Mouse (Mus musculus): ENCODE results near the gene Zfp366. TPM values are rescaled to one million over a fixed set of nuclear protein-coding genes. Genes with fewer than 3 reads are reported as not detected.

The Zfp366 gene
- polyA plus RNA-seq, 1 experiment from 2014 or later: 1.2 TPM

- ATAC-seq (ENCODE audit: insufficient number of reproducible peaks, insufficient read depth, low FRiP score, low read depth): no peak
- no peaks in the 10 kb centered on the region for H3K27me3 ChIP-seq (ENCODE audit: control insufficient read depth, insufficient read depth, low read length)
- H3K27ac ChIP-seq (ENCODE audit: low read length): no peak overlapping the region
- no peaks in the 10 kb centered on the region for H3K9me3 ChIP-seq (ENCODE audit: control insufficient read depth, low read depth, low read length)
- 73% methylated on average over 10 of the region's 10 CpGs for WGBS
- no peak overlapping the region for H3K4me3 ChIP-seq (ENCODE audit: low read depth, low read length)
- H3K9ac ChIP-seq (replicated peaks; ENCODE audit: low read depth, low read length): no peak overlapping the region
- no peak overlapping the region for H3K4me2 ChIP-seq (replicated peaks; ENCODE audit: low read depth, low read length)
- H3K36me3 ChIP-seq (ENCODE audit: control insufficient read depth, insufficient read depth, low read length): no peaks in the 10 kb centered on the region
- peaks cover 4% of the 10 kb centered on the region; the same call in 1 of the 2 replicates for H3K4me1 ChIP-seq (ENCODE audit: control insufficient read depth, insufficient read depth, low read length)
Observed at GRCm38 (mm10) chr13:99225374-99226240, 41.0 kb downstream of the Zfp366 start.

DNA sequence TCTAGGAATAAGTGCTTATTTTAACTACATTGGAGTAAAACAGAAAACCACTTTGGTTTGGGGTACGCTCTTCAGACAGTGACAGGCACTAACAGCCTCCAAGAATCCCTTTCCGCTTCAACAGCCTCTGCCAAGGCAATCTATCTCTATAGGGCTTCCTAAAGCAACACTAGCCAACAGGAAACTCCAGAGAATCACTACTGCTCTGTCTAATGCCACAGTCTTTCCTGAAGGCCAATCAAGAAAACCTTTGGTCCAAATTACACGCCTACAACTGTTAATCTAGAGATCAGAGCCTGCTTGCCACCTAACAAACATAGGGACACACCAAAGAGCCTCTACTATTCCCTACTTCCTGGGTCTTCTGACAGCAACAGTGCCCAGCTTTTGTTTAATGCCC is 42.2 kb downstream of the Zfp366 start:
- Histone ChIP-seq H3K27ac (ENCODE audit: low read length) (no peak overlapping the region), H3K4me1 (ENCODE audit: control insufficient read depth, insufficient read depth, low read length) (peaks cover 4% of the 10 kb centered on the region; the same call in 1 of the 2 replicates), H3K4me2 (replicated peaks; ENCODE audit: low read depth, low read length) (no peak overlapping the region), H3K9me3 (ENCODE audit: control insufficient read depth, low read depth, low read length) (no peaks in the 10 kb centered on the region), H3K27me3 (ENCODE audit: control insufficient read depth, insufficient read depth, low read length) (no peaks in the 10 kb centered on the region), H3K4me3 (ENCODE audit: low read depth, low read length) (no peak overlapping the region), H3K9ac (replicated peaks; ENCODE audit: low read depth, low read length) (no peak overlapping the region), H3K36me3 (ENCODE audit: control insufficient read depth, insufficient read depth, low read length) (no peaks in the 10 kb centered on the region)
- WGBS: 76% methylated on average over 3 of the region's 3 CpGs
- no peak for ATAC-seq (ENCODE audit: insufficient number of reproducible peaks, insufficient read depth, low FRiP score, low read depth)

DNA sequence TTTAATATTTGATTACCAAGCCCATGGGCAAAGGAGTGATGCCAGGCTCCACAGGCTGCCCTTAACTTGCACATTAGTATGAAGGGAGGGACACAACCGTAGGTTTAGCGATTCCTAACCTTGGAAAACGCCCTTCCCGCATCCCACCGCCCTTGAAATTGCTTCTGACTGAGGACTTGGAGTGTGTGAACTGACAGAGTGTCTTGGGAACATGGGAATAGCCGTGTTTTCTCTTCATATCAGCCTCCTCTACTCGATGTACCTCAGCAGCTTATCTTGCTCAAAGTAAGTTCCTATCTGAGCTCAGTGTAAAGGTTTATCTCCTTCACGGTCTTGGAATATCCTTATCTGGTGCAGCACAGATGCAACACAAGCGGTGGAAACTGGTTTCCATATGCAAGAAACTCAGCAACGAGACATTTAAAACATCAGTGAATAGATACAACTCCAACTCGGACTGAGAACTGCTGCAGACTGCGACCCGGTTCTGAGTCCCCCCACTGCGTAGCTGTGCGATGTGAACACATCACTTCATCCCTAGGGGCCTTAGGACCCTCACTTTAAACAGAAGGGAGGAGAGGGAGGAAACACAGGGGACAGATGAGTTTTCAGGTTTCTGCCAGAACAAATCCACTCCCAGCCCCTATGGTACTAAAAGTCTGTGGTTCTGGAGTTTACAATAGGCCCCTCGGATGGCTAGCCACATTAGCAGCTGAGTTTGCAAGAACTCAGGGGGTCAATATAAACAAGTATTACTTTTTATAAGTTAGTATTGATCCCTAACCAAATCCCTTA is 43.0 kb downstream of the Zfp366 start:
- H3K9me3 ChIP-seq (ENCODE audit: control insufficient read depth, low read depth, low read length): no peaks in the 10 kb centered on the region
- H3K36me3 ChIP-seq (ENCODE audit: control insufficient read depth, insufficient read depth, low read length): no peaks in the 10 kb centered on the region
- no peaks in the 10 kb centered on the region for H3K27me3 ChIP-seq (ENCODE audit: control insufficient read depth, insufficient read depth, low read length)
- WGBS: 83% methylated on average over 16 of the region's 16 CpGs
- no peak overlapping the region for H3K9ac ChIP-seq (replicated peaks; ENCODE audit: low read depth, low read length)
- H3K4me1 ChIP-seq (ENCODE audit: control insufficient read depth, insufficient read depth, low read length): peaks cover 4% of the 10 kb centered on the region; the same call in 1 of the 2 replicates
- no peak overlapping the region for H3K27ac ChIP-seq (ENCODE audit: low read length)
- H3K4me3 ChIP-seq (ENCODE audit: low read depth, low read length): no peak overlapping the region
- no peak overlapping the region for H3K4me2 ChIP-seq (replicated peaks; ENCODE audit: low read depth, low read length)
- no peak for ATAC-seq (ENCODE audit: insufficient number of reproducible peaks, insufficient read depth, low FRiP score, low read depth)

GRCm38 (mm10) chr13:99228821-99229570 is 44.4 kb downstream of the Zfp366 start:
- Histone ChIP-seq H3K9me3 (ENCODE audit: control insufficient read depth, low read depth, low read length) (no peaks in the 10 kb centered on the region), H3K27ac (ENCODE audit: low read length) (no peak overlapping the region), H3K4me2 (replicated peaks; ENCODE audit: low read depth, low read length) (no peak overlapping the region), H3K4me3 (ENCODE audit: low read depth, low read length) (no peak overlapping the region), H3K36me3 (ENCODE audit: control insufficient read depth, insufficient read depth, low read length) (no peaks in the 10 kb centered on the region), H3K4me1 (ENCODE audit: control insufficient read depth, insufficient read depth, low read length) (peaks cover 4% of the 10 kb centered on the region; the same call in 1 of the 2 replicates), H3K27me3 (ENCODE audit: control insufficient read depth, insufficient read depth, low read length) (no peaks in the 10 kb centered on the region), H3K9ac (replicated peaks; ENCODE audit: low read depth, low read length) (no peak overlapping the region)
- 92% methylated on average over 35 of the region's 35 CpGs for WGBS
- ATAC-seq (ENCODE audit: insufficient number of reproducible peaks, insufficient read depth, low FRiP score, low read depth): no peak

- 72% methylated on average over 9 of the region's 9 CpGs for WGBS
- H3K36me3 ChIP-seq (ENCODE audit: control insufficient read depth, insufficient read depth, low read length): no peaks in the 10 kb centered on the region
- ATAC-seq (ENCODE audit: insufficient number of reproducible peaks, insufficient read depth, low FRiP score, low read depth): no peak
- no peak overlapping the region for H3K9ac ChIP-seq (replicated peaks; ENCODE audit: low read depth, low read length)
- peaks cover 4% of the 10 kb centered on the region; the same call in 1 of the 2 replicates for H3K4me1 ChIP-seq (ENCODE audit: control insufficient read depth, insufficient read depth, low read length)
- H3K4me3 ChIP-seq (ENCODE audit: low read depth, low read length): no peak overlapping the region
- H3K4me2 ChIP-seq (replicated peaks; ENCODE audit: low read depth, low read length): no peak overlapping the region
- H3K27me3 ChIP-seq (ENCODE audit: control insufficient read depth, insufficient read depth, low read length): no peaks in the 10 kb centered on the region
- H3K9me3 ChIP-seq (ENCODE audit: control insufficient read depth, low read depth, low read length): no peaks in the 10 kb centered on the region
- H3K27ac ChIP-seq (ENCODE audit: low read length): no peak overlapping the region
Observed at GRCm38 (mm10) chr13:99229641-99230494, 45.2 kb downstream of the Zfp366 start.

DNA sequence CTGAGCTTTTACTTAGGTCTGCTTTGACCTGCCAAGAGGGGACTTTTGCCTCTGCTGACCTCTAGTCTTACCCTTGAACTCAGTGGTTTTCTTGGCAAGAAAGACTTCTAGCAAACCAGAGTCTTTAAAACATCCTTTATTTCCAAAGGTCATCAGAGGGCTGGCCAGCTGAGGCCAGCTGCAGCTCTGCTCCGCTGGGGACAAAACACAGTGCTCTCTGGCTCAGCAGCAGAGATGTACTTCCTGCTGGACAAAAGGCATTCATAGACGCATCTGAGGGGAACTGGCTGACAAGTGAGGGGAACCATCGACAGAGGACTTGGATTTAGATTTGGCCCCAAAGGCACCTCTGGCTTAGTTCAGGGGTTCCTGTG is 45.9 kb downstream of the Zfp366 start:
- H3K9me3 ChIP-seq (ENCODE audit: control insufficient read depth, low read depth, low read length): no peaks in the 10 kb centered on the region
- H3K27ac ChIP-seq (ENCODE audit: low read length): no peak overlapping the region
- no peaks in the 10 kb centered on the region for H3K36me3 ChIP-seq (ENCODE audit: control insufficient read depth, insufficient read depth, low read length)
- no peak overlapping the region for H3K9ac ChIP-seq (replicated peaks; ENCODE audit: low read depth, low read length)
- H3K4me3 ChIP-seq (ENCODE audit: low read depth, low read length): no peak overlapping the region
- WGBS: 48% methylated on average over 3 of the region's 3 CpGs
- no peak for ATAC-seq (ENCODE audit: insufficient number of reproducible peaks, insufficient read depth, low FRiP score, low read depth)
- peaks cover 5% of the 10 kb centered on the region for H3K4me1 ChIP-seq (ENCODE audit: control insufficient read depth, insufficient read depth, low read length)
- no peak overlapping the region for H3K4me2 ChIP-seq (replicated peaks; ENCODE audit: low read depth, low read length)
- no peaks in the 10 kb centered on the region for H3K27me3 ChIP-seq (ENCODE audit: control insufficient read depth, insufficient read depth, low read length)

- 45% methylated on average over 3 of the region's 3 CpGs for WGBS
Observed at GRCm38 (mm10) chr13:99233333-99233732, 48.7 kb downstream of the Zfp366 start.

More at GRCm38 (mm10) chr13:99233333-99233732, 48.7 kb downstream of the Zfp366 start:
- no peak overlapping the region for H3K4me3 ChIP-seq (ENCODE audit: low read depth, low read length)
- no peak overlapping the region for H3K9ac ChIP-seq (replicated peaks; ENCODE audit: low read depth, low read length)
- H3K9me3 ChIP-seq (ENCODE audit: control insufficient read depth, low read depth, low read length): no peaks in the 10 kb centered on the region
- H3K36me3 ChIP-seq (ENCODE audit: control insufficient read depth, insufficient read depth, low read length): no peaks in the 10 kb centered on the region
- no peak overlapping the region for H3K27ac ChIP-seq (ENCODE audit: low read length)
- peaks cover 20% of the 10 kb centered on the region for H3K4me1 ChIP-seq (ENCODE audit: control insufficient read depth, insufficient read depth, low read length)
- no peak for ATAC-seq (ENCODE audit: insufficient number of reproducible peaks, insufficient read depth, low FRiP score, low read depth)
- no peaks in the 10 kb centered on the region for H3K27me3 ChIP-seq (ENCODE audit: control insufficient read depth, insufficient read depth, low read length)
- no peak overlapping the region for H3K4me2 ChIP-seq (replicated peaks; ENCODE audit: low read depth, low read length)
